Mouse (Mus musculus) inflammation-experienced regulatory T-cells, adult 6 months (primary cell): ENCODE measurements around the gene Slc24a5. TPM values are rescaled to one million over a fixed set of nuclear protein-coding genes. Genes with fewer than 3 reads are reported as not detected.
"Not testable (repeated sequence)": the region's sequence is repeated elsewhere in the genome, so short reads cannot be mapped to it uniquely, and the experiment has no call there.

Source experiments
- ATAC-seq: one replicate; pipeline ENCODE4 v1.8.0; 2017
- polyA plus RNA-seq, 3 experiments: library from polyadenylated mRNA; unstranded; fragments of 100-300 nt; shearing (Covaris generic); gene quantifications; one replicate each; pipeline ENCODE4 v1.2.1; 2017

Gene Slc24a5
- polyA plus RNA-seq: 10 to 100 TPM in 2 of 3 experiments, 1 to 10 TPM in 1; 2.5 to 16.6 (median 13.2) TPM

GRCm38 (mm10) chr2:125067894-125068293, at the start of gene Slc24a5:
Gene Slc24a5 (plus strand): TSS chr2:125068124.
- no peak for ATAC-seq

- ATAC-seq: no peak
Measured at GRCm38 (mm10) chr2:125024386-125024785, 43.5 kb upstream of the Slc24a5 start.

GRCm38 (mm10) chr2:125026358-125027000, 41.4 kb upstream of the Slc24a5 start:
- no peak for ATAC-seq

- ATAC-seq: no peak
Measured at GRCm38 (mm10) chr2:125030591-125030990, 37.3 kb upstream of the Slc24a5 start.

- no peak for ATAC-seq
Measured at GRCm38 (mm10) chr2:125031111-125031510, 36.8 kb upstream of the Slc24a5 start.

GRCm38 (mm10) chr2:125031562-125032257, 36.2 kb upstream of the Slc24a5 start:
- no peak for ATAC-seq

- no peak for ATAC-seq
Measured at GRCm38 (mm10) chr2:125032258-125032973, 35.5 kb upstream of the Slc24a5 start.

GRCm38 (mm10) chr2:125033042-125033743, 34.7 kb upstream of the Slc24a5 start:
- ATAC-seq: no peak

GRCm38 (mm10) chr2:125055316-125055903, 12.5 kb upstream of the Slc24a5 start:
- ATAC-seq: no peak

- ATAC-seq: no peak
Measured at GRCm38 (mm10) chr2:125057250-125057815, 10.6 kb upstream of the Slc24a5 start.

GRCm38 (mm10) chr2:125061451-125061850, 6.5 kb upstream of the Slc24a5 start:
- ATAC-seq: no peak

GRCm38 (mm10) chr2:125062944-125063343, 5.0 kb upstream of the Slc24a5 start:
- no peak for ATAC-seq

- ATAC-seq: no peak
Measured at GRCm38 (mm10) chr2:125067373-125067772, 551 bp upstream of the Slc24a5 start.

GRCm38 (mm10) chr2:125068696-125069095, 772 bp downstream of the Slc24a5 start:
- no peak for ATAC-seq

- no peak for ATAC-seq
Measured at GRCm38 (mm10) chr2:125073056-125073780, 5.3 kb downstream of the Slc24a5 start.

- no peak for ATAC-seq
Measured at GRCm38 (mm10) chr2:125083879-125084278, 16.0 kb downstream of the Slc24a5 start.

- no peak for ATAC-seq
Measured at GRCm38 (mm10) chr2:125088757-125089156, 20.8 kb downstream of the Slc24a5 start.

GRCm38 (mm10) chr2:125092123-125092522, 24.2 kb downstream of the Slc24a5 start:
- not testable (repeated sequence) for ATAC-seq

- ATAC-seq: not testable (repeated sequence)
Measured at GRCm38 (mm10) chr2:125104491-125104890, 36.6 kb downstream of the Slc24a5 start.

- ATAC-seq: not testable (repeated sequence)
Measured at GRCm38 (mm10) chr2:125106536-125106935, 38.6 kb downstream of the Slc24a5 start.

- ATAC-seq: no peak
Measured at GRCm38 (mm10) chr2:125119381-125120110, 51.6 kb downstream of the Slc24a5 start.
